Mouse (Mus musculus) limb, embryonic 13.5 days (tissue): ENCODE measurements around the gene Nr2f1. TPM values are rescaled to one million over a fixed set of nuclear protein-coding genes. Genes with fewer than 3 reads are reported as not detected.
A peak's percentile ranks its signal among the peaks of the same experiment; 100 is the strongest.

Experiments
- ATAC-seq: fragments of 200-750 bp; cut with Nextera tagmentation; 2 replicates; pipeline ENCODE4 v1.8.0; 2017; ENCODE audit warnings: low read depth, moderate number of reproducible peaks, moderate TSS enrichment; ENCODE audit not compliant: low FRiP score
- H3K27ac ChIP-seq: fragments of 300-500 bp; sonication (generic); 2 replicates; pipeline ENCODE4 v1.5.1; 2015; ENCODE audit warnings: inconsistent platforms, mild to moderate bottlenecking, moderate library complexity
- H3K27me3 ChIP-seq: fragments of 300-500 bp; sonication (generic); 2 replicates; pipeline ENCODE4 v1.6.1; 2015; ENCODE audit warnings: mild to moderate bottlenecking, inconsistent platforms
- H3K36me3 ChIP-seq: fragments of 300-500 bp; sonication (generic); 2 replicates; pipeline ENCODE4 v1.6.1; 2015; ENCODE audit warnings: inconsistent platforms, mild to moderate bottlenecking, moderate library complexity
- H3K4me1 ChIP-seq: fragments of 300-500 bp; sonication (generic); 2 replicates; pipeline ENCODE4 v1.6.1; 2015; ENCODE audit warnings: inconsistent platforms
- H3K4me2 ChIP-seq: fragments of 300-500 bp; sonication (generic); replicated peaks from 2 replicates; pipeline ENCODE4 v1.6.1; 2015; ENCODE audit warnings: inconsistent platforms, mild to moderate bottlenecking, moderate library complexity
- H3K4me3 ChIP-seq: fragments of 300-500 bp; sonication (generic); 2 replicates; pipeline ENCODE4 v1.5.1; 2015; ENCODE audit warnings: moderate library complexity, mild to moderate bottlenecking, inconsistent platforms
- H3K9ac ChIP-seq: fragments of 300-500 bp; sonication (generic); 2 replicates; pipeline ENCODE4 v1.6.1; 2015; ENCODE audit warnings: mild to moderate bottlenecking, inconsistent platforms
- H3K9me3 ChIP-seq: fragments of 300-500 bp; sonication (generic); 2 replicates; pipeline ENCODE4 v1.6.1; 2016; ENCODE audit warnings: inconsistent platforms
- WGBS: fragments of 180-500 bp; shearing (Covaris S2); methylation state at CpG from one replicate; pipeline ENCODE4 v1.1.7; 2015; 5-methylcytosine and 5-hydroxymethylcytosine counted together
- polyA plus RNA-seq: library from polyadenylated mRNA; unstranded; fragments of >200 nt; fragmentation: Nextera tagmentation; extraction: Ambion mirVana; gene quantifications from 2 replicates; pipeline ENCODE4 v1.2.1, GENCODE M21; 2015

Nr2f1 gene
- polyA plus RNA-seq, 1 experiment from 2014 or later: 3.1 TPM

GRCm38 (mm10) chr13:78197819-78198390 lies 1.7 kb downstream of the Nr2f1 start:
- Histone ChIP-seq H3K9ac (peak overlapping the region; percentile 79), H3K4me1 (peaks cover 39% of the 10 kb centered on the region), H3K4me2 (peak overlapping the region; percentile 97), H3K4me3 (peak overlapping the region; percentile 66), H3K27me3 (peaks cover 64% of the 10 kb centered on the region), H3K36me3 (no peaks in the 10 kb centered on the region), H3K9me3 (no peaks in the 10 kb centered on the region), H3K27ac (peak overlapping the region; percentile 55; the same call in 1 of the 2 replicates)
- WGBS: under 1% methylated on average over 32 of the region's 33 CpGs
- no peak for ATAC-seq

GRCm38 (mm10) chr13:78197286-78197818 lies 2.2 kb downstream of the Nr2f1 start:
- peak overlapping the region; percentile 97 for H3K4me2 ChIP-seq
- no peak for ATAC-seq
- no peak overlapping the region for H3K27ac ChIP-seq
- H3K9me3 ChIP-seq: no peaks in the 10 kb centered on the region
- peaks cover 67% of the 10 kb centered on the region for H3K27me3 ChIP-seq
- H3K4me3 ChIP-seq: peak overlapping the region; percentile 66
- no peaks in the 10 kb centered on the region for H3K36me3 ChIP-seq
- peaks cover 35% of the 10 kb centered on the region for H3K4me1 ChIP-seq
- under 1% methylated on average over 9 of the region's 9 CpGs for WGBS
- H3K9ac ChIP-seq: peak overlapping the region; percentile 79; the same call in 1 of the 2 replicates

DNA sequence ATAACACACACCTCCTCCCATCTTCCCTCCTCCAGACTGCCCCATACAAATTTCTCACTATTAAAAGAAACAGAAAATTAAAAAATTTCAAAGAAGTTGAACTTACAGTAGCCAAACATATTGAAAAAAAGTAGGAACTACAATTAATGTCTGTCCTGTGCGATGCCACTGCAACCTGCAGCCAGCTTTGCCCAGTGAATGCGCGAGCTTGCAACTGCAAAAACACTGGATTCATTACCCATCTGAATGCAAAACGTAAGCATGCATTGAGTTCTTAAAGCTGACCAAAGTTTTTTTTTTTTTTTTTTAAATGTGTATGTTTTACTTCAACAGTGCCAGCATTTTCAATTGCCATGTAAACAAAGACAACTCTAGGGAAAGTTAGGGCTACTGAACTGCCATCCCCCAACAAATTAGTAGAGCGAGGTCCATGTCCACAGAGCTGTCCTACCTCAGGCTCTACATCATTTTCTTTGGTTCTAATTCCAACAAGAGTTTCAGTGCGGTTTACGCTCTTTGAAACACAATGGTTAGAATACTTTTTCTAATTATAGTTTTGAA lies 3.2 kb downstream of the Nr2f1 start:
- peaks cover 28% of the 10 kb centered on the region for H3K4me1 ChIP-seq
- H3K27ac ChIP-seq: no peak overlapping the region
- ATAC-seq: no peak
- 24% methylated on average over 7 of the region's 7 CpGs for WGBS
- H3K4me3 ChIP-seq: no peak overlapping the region
- no peaks in the 10 kb centered on the region for H3K9me3 ChIP-seq
- H3K27me3 ChIP-seq: peaks cover 71% of the 10 kb centered on the region
- H3K9ac ChIP-seq: no peak overlapping the region
- no peaks in the 10 kb centered on the region for H3K36me3 ChIP-seq
- no peak overlapping the region for H3K4me2 ChIP-seq

- peaks cover 77% of the 10 kb centered on the region for H3K27me3 ChIP-seq
- no peak for ATAC-seq
- peak overlapping the region; percentile 41 for H3K4me3 ChIP-seq
- H3K36me3 ChIP-seq: no peaks in the 10 kb centered on the region
- H3K9me3 ChIP-seq: no peaks in the 10 kb centered on the region
- H3K4me1 ChIP-seq: peaks cover 28% of the 10 kb centered on the region
- no peak overlapping the region for H3K9ac ChIP-seq
- 9% methylated on average over 13 of the region's 13 CpGs for WGBS
- H3K27ac ChIP-seq: no peak overlapping the region
- H3K4me2 ChIP-seq: peak overlapping the region; percentile 66
Measured at GRCm38 (mm10) chr13:78195601-78196115, 3.9 kb downstream of the Nr2f1 start.

- no peaks in the 10 kb centered on the region for H3K36me3 ChIP-seq
- H3K4me1 ChIP-seq: peaks cover 25% of the 10 kb centered on the region
- peak overlapping the region; percentile 41 for H3K4me3 ChIP-seq
- peaks cover 78% of the 10 kb centered on the region for H3K27me3 ChIP-seq
- H3K4me2 ChIP-seq: peak overlapping the region; percentile 66
- no peak overlapping the region for H3K27ac ChIP-seq
- 3% methylated on average over 64 of the region's 64 CpGs for WGBS
- H3K9me3 ChIP-seq: no peaks in the 10 kb centered on the region
- H3K9ac ChIP-seq: peak overlapping the region; percentile 14; the same call in 1 of the 2 replicates
- ATAC-seq: 0 out of 2 replicates have a peak, but pooled peaks have one; percentile 7
Measured at GRCm38 (mm10) chr13:78194850-78195600, 4.5 kb downstream of the Nr2f1 start.

DNA sequence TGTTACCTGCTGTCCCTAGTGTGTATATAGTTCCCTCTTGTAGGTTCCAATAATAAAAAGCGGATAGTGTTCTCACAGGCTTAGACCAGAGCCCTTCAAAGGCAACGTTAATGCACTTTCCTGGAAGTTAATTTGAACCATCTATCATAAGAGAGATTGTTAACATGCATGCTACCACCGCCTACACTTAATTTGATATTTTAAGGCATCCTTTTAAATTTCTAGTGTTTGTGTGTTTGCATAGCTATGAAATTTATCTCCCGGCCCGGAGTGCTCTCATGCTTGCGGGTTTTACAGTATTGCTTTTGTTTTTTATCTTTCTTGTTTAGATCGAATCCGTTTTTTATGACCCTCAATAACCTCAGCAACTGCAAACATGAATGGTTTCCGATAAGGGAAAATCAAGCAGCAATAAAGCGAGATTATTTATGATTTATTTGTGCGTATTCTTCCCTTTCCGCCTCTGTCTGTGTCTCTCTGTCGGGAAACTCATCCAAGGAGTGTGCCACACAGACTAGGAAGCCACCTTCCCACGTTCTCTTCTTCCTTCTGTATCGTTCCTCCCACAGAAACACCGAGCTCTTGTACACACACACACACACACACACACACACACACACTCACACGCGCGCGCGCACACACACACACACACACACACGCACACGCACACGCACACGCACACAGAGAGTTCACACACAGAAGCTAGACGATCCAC lies 5.3 kb downstream of the Nr2f1 start:
- WGBS: 9% methylated on average over 17 of the region's 26 CpGs
- Histone ChIP-seq H3K36me3 (no peaks in the 10 kb centered on the region), H3K9ac (peak overlapping the region; percentile 14; the same call in 1 of the 2 replicates), H3K27me3 (peaks cover 86% of the 10 kb centered on the region), H3K9me3 (no peaks in the 10 kb centered on the region), H3K27ac (no peak overlapping the region), H3K4me2 (peak overlapping the region; percentile 66), H3K4me3 (peak overlapping the region; percentile 41), H3K4me1 (peaks cover 25% of the 10 kb centered on the region)
- ATAC-seq: no peak

- no peak overlapping the region for H3K4me2 ChIP-seq
- no peak overlapping the region for H3K9ac ChIP-seq
- no peak for ATAC-seq
- H3K27me3 ChIP-seq: peaks cover 92% of the 10 kb centered on the region
- H3K27ac ChIP-seq: no peak overlapping the region
- H3K36me3 ChIP-seq: no peaks in the 10 kb centered on the region
- no peak overlapping the region for H3K4me3 ChIP-seq
- H3K9me3 ChIP-seq: no peaks in the 10 kb centered on the region
- 35% methylated on average over 4 of the region's 4 CpGs for WGBS
- H3K4me1 ChIP-seq: peaks cover 23% of the 10 kb centered on the region
Measured at GRCm38 (mm10) chr13:78193211-78193610, 6.3 kb downstream of the Nr2f1 start.

DNA sequence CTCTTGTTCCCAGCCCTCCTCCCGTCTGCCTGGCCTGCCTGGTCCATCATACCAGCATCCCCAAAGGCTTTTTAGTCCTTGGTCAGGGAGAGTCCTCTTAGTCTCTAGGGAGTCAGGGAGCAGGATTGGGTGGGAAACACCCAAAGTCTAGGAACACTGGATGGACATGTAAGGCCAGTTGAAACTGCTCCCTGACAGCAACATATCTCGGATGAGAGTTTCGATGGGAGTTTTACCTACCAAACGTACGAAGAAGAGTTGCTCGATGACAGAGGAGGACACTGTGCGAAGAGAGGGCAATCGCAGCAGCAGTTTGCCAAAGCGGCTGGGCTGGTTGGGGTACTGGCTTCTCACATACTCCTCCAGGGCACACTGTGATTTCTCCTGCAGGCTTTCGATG lies 10.0 kb downstream of the Nr2f1 start:
- ATAC-seq: no peak
- Histone ChIP-seq H3K9me3 (no peaks in the 10 kb centered on the region), H3K4me2 (no peak overlapping the region), H3K4me1 (peaks cover 1% of the 10 kb centered on the region), H3K9ac (no peak overlapping the region), H3K36me3 (no peaks in the 10 kb centered on the region), H3K27ac (no peak overlapping the region), H3K4me3 (no peak overlapping the region), H3K27me3 (peaks cover 96% of the 10 kb centered on the region)
- 29% methylated on average over 10 of the region's 10 CpGs for WGBS

GRCm38 (mm10) chr13:78187833-78188232 lies 11.7 kb downstream of the Nr2f1 start:
- WGBS: 46% methylated on average over 5 of the region's 5 CpGs
- no peak overlapping the region for H3K27ac ChIP-seq
- no peak for ATAC-seq
- H3K4me2 ChIP-seq: no peak overlapping the region
- H3K9ac ChIP-seq: no peak overlapping the region
- peaks cover 96% of the 10 kb centered on the region for H3K27me3 ChIP-seq
- H3K4me3 ChIP-seq: no peak overlapping the region
- no peaks in the 10 kb centered on the region for H3K4me1 ChIP-seq
- no peaks in the 10 kb centered on the region for H3K36me3 ChIP-seq
- no peaks in the 10 kb centered on the region for H3K9me3 ChIP-seq

GRCm38 (mm10) chr13:78186340-78186946 lies 13.1 kb downstream of the Nr2f1 start:
- H3K4me1 ChIP-seq: peaks cover 5% of the 10 kb centered on the region
- H3K27ac ChIP-seq: no peak overlapping the region
- peaks cover 96% of the 10 kb centered on the region for H3K27me3 ChIP-seq
- no peak overlapping the region for H3K9ac ChIP-seq
- no peaks in the 10 kb centered on the region for H3K36me3 ChIP-seq
- 14% methylated on average over 12 of the region's 12 CpGs for WGBS
- H3K9me3 ChIP-seq: no peaks in the 10 kb centered on the region
- no peak overlapping the region for H3K4me2 ChIP-seq
- ATAC-seq: no peak
- no peak overlapping the region for H3K4me3 ChIP-seq

GRCm38 (mm10) chr13:78184786-78185466 lies 14.6 kb downstream of the Nr2f1 start:
- Histone ChIP-seq H3K4me2 (no peak overlapping the region), H3K27ac (no peak overlapping the region), H3K27me3 (peaks cover 94% of the 10 kb centered on the region), H3K4me1 (peaks cover 11% of the 10 kb centered on the region), H3K4me3 (no peak overlapping the region), H3K9me3 (no peaks in the 10 kb centered on the region), H3K36me3 (no peaks in the 10 kb centered on the region), H3K9ac (no peak overlapping the region)
- 5% methylated on average over 14 of the region's 14 CpGs for WGBS
- no peak for ATAC-seq
